Mouse (Mus musculus): ENCODE measurements at regions not wholly inside any gene's neighbourhood (a gene's known extent, or its start where the extent isn't known, plus 50 kb on each side); places are given as distances from the start of the nearest gene placed in this dataset.

DNA sequence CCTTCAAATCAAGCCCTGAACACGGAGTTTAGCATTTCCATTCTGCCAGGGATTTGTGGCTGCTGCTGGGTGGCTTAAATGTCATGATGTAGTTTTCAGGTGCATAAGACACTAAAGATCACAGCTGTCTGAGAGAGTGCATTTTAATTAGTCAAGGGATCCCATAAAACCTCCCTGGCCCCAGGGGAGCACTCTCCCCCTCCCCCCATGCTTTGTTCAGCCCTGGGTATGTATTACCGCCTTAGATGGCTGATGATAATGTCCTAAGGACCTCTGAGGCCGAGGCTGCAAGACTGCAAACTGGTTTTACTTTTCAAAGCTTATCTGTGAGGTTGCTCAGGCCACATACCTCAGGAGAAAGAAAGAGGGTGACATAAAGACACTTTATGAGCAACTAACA, 51.7 kb upstream of the Rufy1 start:
- TF ChIP-seq POLR2A (IDR thresholded peaks at IDR 0.05; ENCODE audit: borderline replicate concordance, extremely low read depth, insufficient read depth, insufficient read length, poor library complexity, severe bottlenecking) (no peak), CTCF (IDR thresholded peaks at IDR 0.05; ENCODE audit: borderline replicate concordance, extremely low read depth, insufficient read depth, insufficient read length) (no peak)

All from brain, embryonic 14.5 days (tissue).